Mouse (Mus musculus) adrenal gland, adult 10 weeks (tissue): Measurements from ENCODE around the gene Ccdc57. TPM values are rescaled to one million over a fixed set of nuclear protein-coding genes. Genes with fewer than 3 reads are reported as not detected.

ENCODE experiments used
- polyA plus RNA-seq: library from polyadenylated mRNA; stranded (reverse); fragments of 350-450 nt; fragmentation: Illumina TruSeq; extraction: RNeasy Lipid Tissue Mini Kit (QIAGEN cat#74804); gene quantifications from one replicate; pipeline ENCODE4 v1.2.3, GENCODE M21; 2014; ENCODE audit warnings: low read depth, low replicate concordance

Ccdc57 gene
- polyA plus RNA-seq = 1.2 TPM

DNA sequence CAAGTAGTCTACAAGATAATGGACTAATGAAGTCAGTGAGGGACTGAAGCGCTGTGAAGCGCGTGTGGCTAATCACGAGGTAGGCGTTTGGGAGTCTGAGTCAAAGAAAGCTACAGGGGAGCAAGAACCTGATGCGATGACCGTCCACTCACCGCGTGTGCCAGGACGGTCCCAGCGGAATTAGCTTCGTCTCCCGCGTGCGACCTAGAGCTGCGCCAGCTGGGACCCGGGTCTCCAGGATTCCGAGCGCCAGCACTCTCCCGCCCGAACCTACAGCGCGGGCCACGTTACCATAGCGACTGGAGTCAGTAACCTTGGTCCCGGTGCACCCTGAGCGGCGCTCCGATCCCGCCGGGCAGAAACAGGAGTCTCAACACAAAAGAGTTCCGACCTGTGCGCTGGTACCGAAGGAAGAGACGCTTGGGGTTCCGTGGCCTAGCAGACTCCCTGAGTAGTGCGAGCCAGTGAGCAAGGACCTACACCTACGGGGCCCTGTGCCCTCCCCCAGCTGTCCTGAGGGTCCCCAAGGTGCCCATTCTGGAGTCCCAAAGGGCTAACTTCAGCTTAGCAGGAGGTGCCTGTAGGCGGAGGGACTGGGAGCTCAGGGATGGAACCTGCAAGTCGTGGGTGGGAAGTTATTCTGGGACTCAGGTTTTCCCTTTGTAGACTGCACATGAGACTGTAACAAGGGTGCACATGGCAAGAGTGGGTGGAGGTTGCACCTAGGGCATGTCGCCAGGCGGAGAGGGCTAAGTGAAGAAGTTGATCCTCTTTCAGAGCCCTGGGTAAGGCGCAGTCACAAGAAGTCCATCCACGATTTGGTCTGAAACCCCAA, at the start of gene Ccdc57:
Gene Ccdc57, minus strand, starts transcription at position 309 of the 835 bp plus-strand sequence.

GRCm38 (mm10) chr11:120948328-120948727, 15.7 kb upstream of the Ccdc57 start, which contains the start of gene Slc16a3:
Gene Slc16a3, plus strand, starts transcription at chr11:120948480.

DNA sequence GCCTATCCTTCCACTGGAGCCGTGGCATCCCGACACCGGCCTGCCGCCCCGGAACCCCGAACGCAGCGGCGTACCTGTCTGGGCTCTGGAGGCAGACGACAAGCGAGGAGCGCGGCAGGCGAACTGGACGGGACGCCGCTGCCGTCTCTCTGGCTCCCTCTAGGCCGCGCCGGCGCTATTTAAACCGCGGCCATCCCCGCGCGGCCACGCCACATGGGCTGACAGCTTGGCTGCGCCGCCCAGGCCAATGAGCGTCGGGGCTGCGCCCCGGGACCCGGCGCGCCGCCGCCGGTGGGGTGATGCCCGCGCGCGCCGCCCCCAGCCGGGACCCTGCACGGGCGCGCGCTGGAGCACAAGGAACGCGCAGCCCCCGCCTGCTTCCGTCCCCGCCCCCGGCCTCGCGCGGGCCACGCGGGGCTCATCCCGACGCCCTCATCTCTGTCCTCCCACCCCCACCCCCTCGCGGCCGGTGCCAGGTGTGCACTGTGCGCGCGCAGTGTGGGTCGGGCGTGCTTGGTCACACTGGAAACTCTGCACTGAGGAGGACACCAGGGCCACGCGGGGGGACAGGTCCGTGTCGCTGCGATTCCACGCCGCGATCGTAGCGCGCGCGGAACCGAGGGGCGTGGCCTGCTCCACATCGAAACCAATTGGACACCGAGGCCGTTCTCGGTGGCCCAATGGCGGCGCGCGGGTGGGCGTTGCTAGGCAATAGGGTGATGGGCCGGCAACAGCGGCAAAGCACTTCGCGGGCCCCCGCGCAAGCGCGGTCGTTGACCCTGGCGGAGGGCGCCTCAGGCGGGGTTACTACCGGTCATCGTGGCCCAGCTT, 108.5 kb downstream of the Ccdc57 start, which contains the start of gene Fasn:
Gene Fasn, minus strand, starts transcription at position 592 of the 831 bp plus-strand sequence.

DNA sequence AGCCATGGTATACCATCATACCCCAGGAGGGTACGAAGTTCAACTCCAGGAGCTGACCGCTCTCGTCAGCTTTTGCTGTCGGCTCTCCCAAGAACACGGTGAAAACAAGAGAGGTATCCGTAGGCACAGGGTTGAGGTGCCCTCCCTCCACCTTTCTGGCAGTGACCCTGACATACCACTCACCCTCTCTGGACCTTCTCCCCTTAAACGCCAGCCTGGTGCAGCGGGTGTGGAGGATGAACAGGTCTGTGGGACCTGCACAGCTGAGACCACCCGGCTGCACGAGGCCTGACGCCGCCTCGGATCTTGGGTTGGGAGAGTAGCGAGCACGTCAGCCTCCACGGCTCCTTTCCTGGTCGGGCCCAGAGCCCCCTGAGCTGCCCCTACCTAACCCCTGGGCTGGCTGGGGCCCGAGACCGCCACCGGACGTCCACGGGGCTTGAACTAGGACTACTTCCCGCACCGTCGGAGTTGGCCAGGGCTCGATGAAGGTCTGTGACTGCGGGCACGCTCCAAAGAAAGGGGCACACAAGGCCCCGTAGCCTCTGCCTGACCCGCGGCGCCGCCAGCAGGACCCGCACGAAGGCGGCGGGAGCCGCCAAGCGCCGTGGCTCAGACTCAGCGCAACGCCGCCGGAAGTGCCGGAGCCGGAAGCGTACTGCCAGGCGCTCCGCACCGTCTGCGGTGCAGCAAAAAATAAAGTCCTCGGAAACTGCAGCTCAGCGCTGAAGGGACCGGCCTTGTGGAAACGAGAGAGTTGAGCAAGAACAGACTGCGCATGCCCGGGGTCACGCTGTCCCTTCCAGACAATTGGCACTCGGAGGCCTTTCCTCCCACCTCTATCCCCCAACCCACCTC, 136.7 kb downstream of the Ccdc57 start, which contains the start of gene Dus1l:
Gene Dus1l, minus strand, starts transcription at position 648 of the 858 bp plus-strand sequence.

GRCm38 (mm10) chr11:120784064-120784791, 148.4 kb downstream of the Ccdc57 start, which contains the start of the genes Rfng and Gps1:
Gene Rfng, minus strand, starts transcription at chr11:120784207.
Gene Gps1, plus strand, starts transcription at chr11:120784272.

Other genes starting within 250 kb of the Ccdc57 start
- 1.7 TPM for gene Cenpx, start 219.1 kb downstream of the Ccdc57 start, polyA plus RNA-seq
- 0.47 TPM for gene Lrrc45, start 218.9 kb downstream of the Ccdc57 start, polyA plus RNA-seq
- gene Rac3, start 211.4 kb downstream of the Ccdc57 start, polyA plus RNA-seq = not detected
- not detected for gene Dcxr, start 205.6 kb downstream of the Ccdc57 start, polyA plus RNA-seq
- gene Cbr2, start 200.8 kb downstream of the Ccdc57 start, polyA plus RNA-seq = 1.2 TPM
- not detected for gene Hmga1b, start 170.1 kb downstream of the Ccdc57 start, polyA plus RNA-seq
- not detected for gene Rfng, start 148.7 kb downstream of the Ccdc57 start, polyA plus RNA-seq
- gene Gps1, start 148.6 kb downstream of the Ccdc57 start, polyA plus RNA-seq = 30.7 TPM
- 4.8 TPM for gene Dus1l, start 136.5 kb downstream of the Ccdc57 start, polyA plus RNA-seq
- gene Fasn, start 108.3 kb downstream of the Ccdc57 start, polyA plus RNA-seq = 10.8 TPM
- 0.12 TPM for gene Slc16a3, start 15.6 kb upstream of the Ccdc57 start, polyA plus RNA-seq
- gene Csnk1d, start 58.5 kb upstream of the Ccdc57 start, polyA plus RNA-seq = 73.3 TPM
- gene Cd7, start 106.5 kb upstream of the Ccdc57 start, polyA plus RNA-seq = not detected
- gene Sectm1b, start 130.7 kb upstream of the Ccdc57 start, polyA plus RNA-seq = not detected
- not detected for gene Sectm1a, start 148.3 kb upstream of the Ccdc57 start, polyA plus RNA-seq
- not detected for gene Tex19.2, start 185.8 kb upstream of the Ccdc57 start, polyA plus RNA-seq
- not detected for gene Tex19.1, start 213.3 kb upstream of the Ccdc57 start, polyA plus RNA-seq
- gene Uts2r, start 227.4 kb upstream of the Ccdc57 start, polyA plus RNA-seq = not detected